Comparison of ENCODE assay signal across 14 mouse cellular contexts in the genomic region with DNA sequence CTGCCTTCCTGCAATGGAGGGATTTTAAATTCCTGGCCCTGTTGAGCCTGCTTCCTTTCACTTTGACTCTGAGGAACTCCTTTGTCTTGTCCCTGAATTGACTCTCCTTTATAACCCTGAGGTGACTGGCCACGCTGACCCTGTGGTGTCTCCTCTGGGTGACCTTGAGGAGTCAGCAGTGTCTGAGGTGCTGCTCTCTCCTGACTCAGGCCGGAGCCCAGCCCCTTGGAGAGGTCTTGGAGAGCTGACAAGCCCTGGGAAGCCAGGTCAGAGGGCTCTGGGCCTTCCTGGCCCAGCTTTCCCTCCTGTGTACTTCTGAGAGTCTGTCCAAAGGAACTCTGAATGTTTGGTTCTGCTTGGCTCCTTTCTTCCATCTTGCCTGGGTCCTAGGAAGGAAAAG. TPM values are rescaled to one million over a fixed set of nuclear protein-coding genes. Genes with fewer than 3 reads are reported as not detected.
DNase-seq lines count a peak whose midpoint lies in the region; ATAC-seq lines count a peak whose summit lies in the region.
"Had no signal": no experiment of that assay in that cellular context is flagged by ENCODE, and none has a peak within 500 bp of the region (broad histone marks: within the 10 kb centered on the region; RNA-seq: fewer than 3 reads in every experiment).

No protein-coding gene starts in this region.

- no peak for ATAC-seq in neural tube, embryonic 12.5 days (ENCODE audit: low FRiP score, low read depth)
- ATAC-seq in neural tube, embryonic 15.5 days (ENCODE audit: low FRiP score): no peak
- no peak for ATAC-seq in stomach, embryonic 16.5 days (ENCODE audit: insufficient read depth, low FRiP score)

- H3K27me3 ChIP-seq in heart, embryonic 10.5 days (ENCODE audit: insufficient read depth, poor library complexity, severe bottlenecking): peaks cover 22% of the 10 kb centered on the region
- peaks cover 8% of the 10 kb centered on the region; the same call in 1 of the 2 replicates for H3K27me3 ChIP-seq in neural tube, embryonic 12.5 days (replicated peaks)
- H3K27me3 ChIP-seq in neural tube, embryonic 15.5 days (replicated peaks): 0 out of 2 replicates have a peak, but pooled peaks cover 3% of the 10 kb centered on the region
- no peaks in the 10 kb centered on the region for H3K27me3 ChIP-seq in stomach, embryonic 16.5 days (ENCODE audit: control insufficient read depth, insufficient read depth, low read length)
- H3K27me3 ChIP-seq: embryonic facial prominence, embryonic 15.5 days had no signal

- no peak overlapping the region for H3K9ac ChIP-seq in neural tube, embryonic 12.5 days
- H3K9ac ChIP-seq in neural tube, embryonic 15.5 days (replicated peaks): no peak overlapping the region
- peak overlapping the region; percentile 67; the same call in 1 of the 2 replicates for H3K9ac ChIP-seq in stomach, embryonic 16.5 days (ENCODE audit: low read length)

- WGBS in heart, embryonic 10.5 days: 42% methylated on average over 2 of the region's 2 CpGs
- 58% methylated on average over 2 of the region's 2 CpGs for WGBS in neural tube, embryonic 12.5 days
- WGBS in neural tube, embryonic 15.5 days: 34% methylated on average over 2 of the region's 2 CpGs
- 71% methylated on average over 2 of the region's 2 CpGs for WGBS in stomach, embryonic 16.5 days

- H3K9me3 ChIP-seq in heart, embryonic 10.5 days: no peaks in the 10 kb centered on the region
- no peaks in the 10 kb centered on the region for H3K9me3 ChIP-seq in neural tube, embryonic 12.5 days
- no peaks in the 10 kb centered on the region for H3K9me3 ChIP-seq in neural tube, embryonic 15.5 days (replicated peaks)
- H3K9me3 ChIP-seq in stomach, embryonic 16.5 days (replicated peaks; ENCODE audit: control insufficient read depth, low read length): no peaks in the 10 kb centered on the region
- H3K9me3 ChIP-seq: embryonic facial prominence, embryonic 15.5 days had no signal

- intact Hi-C loops in heart, postnatal 10 days (cut with DNase I): no loop called here

- H3K36me3 ChIP-seq in heart, embryonic 10.5 days: peaks cover 23% of the 10 kb centered on the region
- peaks cover 21% of the 10 kb centered on the region for H3K36me3 ChIP-seq in neural tube, embryonic 12.5 days
- peaks cover 19% of the 10 kb centered on the region for H3K36me3 ChIP-seq in neural tube, embryonic 15.5 days
- peaks cover 11% of the 10 kb centered on the region; the same call in 1 of the 2 replicates for H3K36me3 ChIP-seq in stomach, embryonic 16.5 days (ENCODE audit: control insufficient read depth, insufficient read depth, low read length)

- peak overlapping the region; percentile 76 for H3K27ac ChIP-seq in heart, embryonic 10.5 days
- no peak overlapping the region for H3K27ac ChIP-seq in neural tube, embryonic 12.5 days
- H3K27ac ChIP-seq in neural tube, embryonic 15.5 days (replicated peaks): no peak overlapping the region
- no peak overlapping the region for H3K27ac ChIP-seq in stomach, embryonic 16.5 days (ENCODE audit: low read length)
- H3K27ac ChIP-seq: embryonic facial prominence, embryonic 15.5 days had no signal

- no peak for DNase-seq in heart, embryonic 10.5 days (ENCODE audit: low spot score)
- DNase-seq in heart, postnatal 10 days: no peak
- peak; percentile 83 for DNase-seq in kidney, adult 9 months
- DNase-seq in spleen, postnatal 14 days (ENCODE audit: low spot score in 2 of 2): no peak
- DNase-seq in frontal cortex, postnatal 25 days (ENCODE audit: low spot score in 2 of 2): no peak
- DNase-seq: cerebellum, adult 8-10 months; gastrocnemius, postnatal 14 days; right cerebral cortex, adult 18-20 months had no signal

- peak overlapping the region; percentile 66 for H3K4me3 ChIP-seq in heart, embryonic 10.5 days
- no peak overlapping the region for H3K4me3 ChIP-seq in neural tube, embryonic 12.5 days
- no peak overlapping the region for H3K4me3 ChIP-seq in neural tube, embryonic 15.5 days (replicated peaks)
- no peak overlapping the region for H3K4me3 ChIP-seq in stomach, embryonic 16.5 days (replicated peaks; ENCODE audit: low read length)

- H3K4me2 ChIP-seq in neural tube, embryonic 12.5 days (replicated peaks): peak overlapping the region; percentile 70; the same call in 1 of the 2 replicates
- no peak overlapping the region for H3K4me2 ChIP-seq in neural tube, embryonic 15.5 days
- no peak overlapping the region for H3K4me2 ChIP-seq in stomach, embryonic 16.5 days (ENCODE audit: low read depth, low read length)

- H3K4me1 ChIP-seq in heart, embryonic 10.5 days: peaks cover 20% of the 10 kb centered on the region
- H3K4me1 ChIP-seq in neural tube, embryonic 12.5 days: peaks cover 10% of the 10 kb centered on the region
- peaks cover 10% of the 10 kb centered on the region for H3K4me1 ChIP-seq in neural tube, embryonic 15.5 days
- 0 out of 2 replicates have a peak, but pooled peaks cover 4% of the 10 kb centered on the region for H3K4me1 ChIP-seq in stomach, embryonic 16.5 days (ENCODE audit: control insufficient read depth, insufficient read depth, low read length)

RNA-seq across cellular contexts. Expression of gene Atp6v1fnb, which starts 3.5 kb away (rescaled TPM):
- not detected in 2 replicates for polyA plus RNA-seq in heart, embryonic 10.5 days (2016; fragmentation: Nextera tagmentation; extraction: Ambion mirVana)
- not detected for total RNA-seq in heart, postnatal 10 days (2021)
- polyA plus RNA-seq in neural tube, embryonic 12.5 days (2016; fragmentation: Nextera tagmentation; extraction: Ambion mirVana): 0.30 and 0.32 TPM in 2 replicates
- 0.40 and 0.68 TPM in 2 replicates for polyA plus RNA-seq in neural tube, embryonic 15.5 days (2015; fragmentation: Nextera tagmentation; extraction: Ambion mirVana)
- not detected in 2 replicates for polyA plus RNA-seq in stomach, embryonic 16.5 days (2015; fragmentation: Nextera tagmentation; extraction: Ambion mirVana)
- total RNA-seq: gastrocnemius, postnatal 14 days; monocyte, adult 5-6 weeks had no signal
- polyA plus RNA-seq: embryonic facial prominence, embryonic 15.5 days; lung, embryonic 16.5 days had no signal

RNA-seq across cellular contexts. Expression of gene Atp6v1f, which starts 7.2 kb away (rescaled TPM):
- polyA plus RNA-seq in heart, embryonic 10.5 days (2016; fragmentation: Nextera tagmentation; extraction: Ambion mirVana): 214 and 228 TPM in 2 replicates
- 100 to 1,000 TPM; 118 to 124 TPM for total RNA-seq in heart, postnatal 10 days (2021)
- 233 and 239 TPM in 2 replicates for polyA plus RNA-seq in neural tube, embryonic 12.5 days (2016; fragmentation: Nextera tagmentation; extraction: Ambion mirVana)
- polyA plus RNA-seq in neural tube, embryonic 15.5 days (2015; fragmentation: Nextera tagmentation; extraction: Ambion mirVana): 347 and 386 TPM in 2 replicates
- polyA plus RNA-seq in stomach, embryonic 16.5 days (2015; fragmentation: Nextera tagmentation; extraction: Ambion mirVana): 228 and 239 TPM in 2 replicates

RNA-seq across cellular contexts. Expression of gene Kcp, which starts 33.0 kb away (rescaled TPM):
- 13.8 and 23.3 TPM in 2 replicates for polyA plus RNA-seq in heart, embryonic 10.5 days (2016; fragmentation: Nextera tagmentation; extraction: Ambion mirVana)
- 10 to 100 TPM; 18.9 to 19.9 TPM for total RNA-seq in heart, postnatal 10 days (2021)
- 21.1 TPM in 2 replicates for polyA plus RNA-seq in neural tube, embryonic 12.5 days (2016; fragmentation: Nextera tagmentation; extraction: Ambion mirVana)
- polyA plus RNA-seq in neural tube, embryonic 15.5 days (2015; fragmentation: Nextera tagmentation; extraction: Ambion mirVana): 19.0 and 21.5 TPM in 2 replicates
- 16.9 TPM in 2 replicates for polyA plus RNA-seq in stomach, embryonic 16.5 days (2015; fragmentation: Nextera tagmentation; extraction: Ambion mirVana)
- total RNA-seq: monocyte, adult 5-6 weeks had no signal

RNA-seq across cellular contexts. Expression of gene Flnc, which starts 41.7 kb away (rescaled TPM):
- polyA plus RNA-seq in heart, embryonic 10.5 days (2016; fragmentation: Nextera tagmentation; extraction: Ambion mirVana): 40.2 and 83.3 TPM in 2 replicates
- total RNA-seq in heart, postnatal 10 days (2021): 100 to 1,000 TPM; 214 to 246 TPM
- 10.1 and 11.1 TPM in 2 replicates for polyA plus RNA-seq in neural tube, embryonic 12.5 days (2016; fragmentation: Nextera tagmentation; extraction: Ambion mirVana)
- polyA plus RNA-seq in neural tube, embryonic 15.5 days (2015; fragmentation: Nextera tagmentation; extraction: Ambion mirVana): 5.2 and 5.3 TPM in 2 replicates
- 15.8 and 21.8 TPM in 2 replicates for polyA plus RNA-seq in stomach, embryonic 16.5 days (2015; fragmentation: Nextera tagmentation; extraction: Ambion mirVana)
- total RNA-seq: monocyte, adult 5-6 weeks had no signal

RNA-seq across cellular contexts. Expression of gene Irf5, which starts 51.7 kb away (rescaled TPM):
- polyA plus RNA-seq in heart, embryonic 10.5 days (2016; fragmentation: Nextera tagmentation; extraction: Ambion mirVana): 22.1 and 24.9 TPM in 2 replicates
- total RNA-seq in heart, postnatal 10 days (2021): 1 to 10 TPM; 3.4 to 4.7 TPM
- 2.4 and 3.5 TPM in 2 replicates for polyA plus RNA-seq in neural tube, embryonic 12.5 days (2016; fragmentation: Nextera tagmentation; extraction: Ambion mirVana)
- 2.7 and 4.9 TPM in 2 replicates for polyA plus RNA-seq in neural tube, embryonic 15.5 days (2015; fragmentation: Nextera tagmentation; extraction: Ambion mirVana)
- polyA plus RNA-seq in stomach, embryonic 16.5 days (2015; fragmentation: Nextera tagmentation; extraction: Ambion mirVana): 14.0 and 14.2 TPM in 2 replicates
